Mouse (Mus musculus): Measurements from ENCODE around the gene Pld4.
"Not testable (repeated sequence)": the region's sequence is repeated elsewhere in the genome, so short reads cannot be mapped to it uniquely, and the experiment has no call there.

Gene Pld4

DNA sequence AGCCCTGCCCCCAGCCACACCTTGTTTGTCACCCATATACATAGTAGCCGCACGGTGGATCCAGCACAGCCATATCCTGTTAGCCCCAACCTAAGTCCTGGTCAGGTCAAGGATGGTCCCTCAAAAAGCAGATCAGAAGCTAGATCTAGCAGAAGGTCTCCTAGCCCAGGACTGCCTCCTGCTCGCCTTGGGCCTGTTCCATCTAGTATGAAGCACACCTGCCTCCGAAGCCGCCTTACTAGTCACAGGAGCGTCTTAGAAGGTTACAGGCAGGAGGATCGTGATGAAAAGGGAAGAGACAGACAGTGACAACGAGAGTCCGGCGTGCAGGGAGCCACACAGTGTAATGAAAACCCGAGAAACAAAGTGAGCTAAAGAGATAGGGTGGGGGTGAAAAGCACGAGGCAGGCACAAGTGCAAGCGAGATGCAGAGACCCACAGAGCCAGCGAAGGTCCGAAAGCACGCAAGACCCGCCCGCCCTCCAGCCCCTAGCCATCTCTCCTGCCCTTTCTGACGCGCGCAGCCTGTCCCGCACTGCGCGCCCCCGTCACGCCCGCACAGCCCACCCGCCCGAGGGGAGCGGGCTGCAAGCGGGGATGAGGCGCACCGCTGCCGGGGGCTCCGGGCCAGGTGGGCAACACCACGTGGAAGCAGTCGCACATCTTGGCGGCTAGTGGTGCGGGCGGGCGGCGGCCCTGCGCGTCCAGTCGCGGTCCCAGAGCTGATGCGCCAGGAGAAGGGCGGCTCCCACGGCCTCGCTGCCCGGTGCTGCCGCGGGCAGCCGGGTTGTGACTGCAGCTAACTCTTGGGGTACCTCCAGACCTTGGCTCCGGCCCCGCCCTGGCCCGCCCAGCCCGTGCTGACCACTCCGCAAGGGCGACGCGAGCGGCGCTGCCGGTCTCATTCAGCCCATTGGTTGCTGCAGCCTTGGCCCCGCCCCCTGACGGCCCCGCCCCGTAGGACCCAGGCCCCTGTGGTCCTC, 41.7 kb downstream of the Pld4 start, which contains the start of gene Ahnak2:
Ahnak2 (minus strand) TSS at position 794 of the 983 bp plus-strand sequence.
- no peak for DNase-seq (ENCODE audit: low read depth, low spot score)

DNA sequence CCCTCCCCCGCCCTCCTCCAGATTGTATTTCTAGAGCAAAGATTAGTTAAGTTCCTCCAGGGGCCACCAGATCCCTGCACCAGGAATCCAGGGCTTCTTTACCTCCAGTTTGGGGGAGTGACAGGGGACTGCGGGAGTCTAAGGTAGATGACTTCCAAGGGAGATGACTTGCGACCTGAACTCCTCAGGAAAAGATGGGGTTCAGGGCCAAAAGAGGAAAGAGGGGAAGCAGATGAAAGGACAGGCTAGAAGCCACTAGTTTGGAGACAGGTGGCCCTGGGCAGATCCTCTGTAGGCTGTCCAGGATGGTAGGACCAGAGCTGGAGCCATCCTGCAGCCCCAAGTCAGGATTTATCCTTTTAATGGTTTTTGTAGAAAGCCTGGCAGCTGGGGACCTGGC, 42.5 kb downstream of the Pld4 start:
- DNase-seq (ENCODE audit: low read depth, low spot score), result no peak

DNA sequence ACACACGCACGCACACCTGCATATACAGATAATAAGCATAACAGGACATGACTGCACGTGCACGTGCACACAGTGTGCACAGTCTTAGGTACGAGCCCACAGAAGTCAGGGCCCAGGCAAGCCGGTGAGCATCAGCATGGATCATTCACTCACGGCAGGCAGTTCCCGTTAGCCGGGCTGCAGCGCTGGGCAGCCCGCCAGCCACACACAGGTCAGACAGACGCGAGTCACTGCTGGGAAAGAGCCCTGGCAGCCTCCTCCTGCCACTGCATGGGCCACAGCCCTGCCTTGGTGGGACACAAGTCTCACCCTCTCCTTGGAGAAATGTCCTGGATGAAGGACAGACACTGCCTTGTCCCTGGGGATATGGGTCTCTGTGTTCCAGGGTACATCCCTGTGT, 43.6 kb downstream of the Pld4 start:
- no peak for DNase-seq (ENCODE audit: low read depth, low spot score)

DNA sequence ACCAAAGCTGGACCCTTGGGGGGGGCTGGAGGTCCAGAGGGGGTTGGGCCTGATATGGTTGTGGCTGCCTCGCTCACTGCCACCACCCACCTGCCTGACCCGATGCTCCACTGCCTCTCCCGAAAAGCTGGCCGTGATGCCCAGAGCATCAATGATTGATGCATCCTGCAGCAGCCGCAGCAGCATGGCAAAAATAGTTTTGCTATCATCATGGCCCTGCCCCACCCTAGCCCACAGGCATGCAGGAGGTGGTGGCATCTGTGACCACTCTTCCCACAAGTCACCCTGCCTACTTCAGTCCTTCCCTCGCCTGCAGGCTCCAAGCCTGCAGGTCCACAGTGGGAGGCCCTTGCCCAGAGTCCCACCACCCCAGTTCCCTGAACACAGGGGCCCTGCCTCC, 45.6 kb downstream of the Pld4 start:
- DNase-seq (ENCODE audit: low read depth, low spot score), result no peak

DNA sequence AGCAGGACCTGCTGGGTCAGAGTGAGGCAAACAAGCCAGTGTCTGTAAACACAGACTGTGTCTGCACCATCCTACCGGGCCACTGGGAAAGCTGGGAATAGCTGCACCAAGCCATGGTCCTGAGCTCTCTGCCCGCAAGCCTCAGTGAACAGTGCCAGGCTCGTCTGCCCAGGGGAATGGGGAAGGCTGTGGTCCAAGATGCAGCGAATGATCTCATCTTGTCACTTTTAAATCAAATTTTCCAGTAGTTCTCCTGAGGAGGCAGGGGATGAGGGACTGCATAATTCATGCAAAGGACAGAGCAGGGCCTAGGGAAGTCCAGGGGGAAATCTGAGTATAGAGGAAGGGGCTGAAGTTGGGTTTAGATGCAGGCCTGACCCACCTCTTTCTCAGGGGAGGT, 47.3 kb downstream of the Pld4 start:
- DNase-seq (ENCODE audit: low read depth, low spot score), result no peak

DNA sequence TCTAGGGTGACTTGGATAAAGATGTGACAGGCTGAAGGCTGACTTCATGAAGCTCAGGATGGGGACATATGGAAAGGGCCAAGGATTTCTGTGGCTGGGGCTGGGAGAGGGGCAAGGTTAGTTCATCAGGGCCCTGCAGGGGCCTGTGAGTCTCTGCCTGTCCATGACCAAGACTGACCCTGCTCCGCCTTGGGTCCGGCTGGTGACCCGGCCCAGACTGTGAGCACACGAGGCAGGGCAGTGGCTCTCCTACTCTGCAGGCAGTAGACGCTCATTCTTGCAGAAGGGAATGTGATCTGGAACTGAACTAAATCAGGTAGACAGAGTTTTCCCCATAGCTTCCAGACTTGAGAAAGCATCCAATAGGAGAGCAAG, 47.7 kb downstream of the Pld4 start:
- no peak for DNase-seq (ENCODE audit: low read depth, low spot score)

DNA sequence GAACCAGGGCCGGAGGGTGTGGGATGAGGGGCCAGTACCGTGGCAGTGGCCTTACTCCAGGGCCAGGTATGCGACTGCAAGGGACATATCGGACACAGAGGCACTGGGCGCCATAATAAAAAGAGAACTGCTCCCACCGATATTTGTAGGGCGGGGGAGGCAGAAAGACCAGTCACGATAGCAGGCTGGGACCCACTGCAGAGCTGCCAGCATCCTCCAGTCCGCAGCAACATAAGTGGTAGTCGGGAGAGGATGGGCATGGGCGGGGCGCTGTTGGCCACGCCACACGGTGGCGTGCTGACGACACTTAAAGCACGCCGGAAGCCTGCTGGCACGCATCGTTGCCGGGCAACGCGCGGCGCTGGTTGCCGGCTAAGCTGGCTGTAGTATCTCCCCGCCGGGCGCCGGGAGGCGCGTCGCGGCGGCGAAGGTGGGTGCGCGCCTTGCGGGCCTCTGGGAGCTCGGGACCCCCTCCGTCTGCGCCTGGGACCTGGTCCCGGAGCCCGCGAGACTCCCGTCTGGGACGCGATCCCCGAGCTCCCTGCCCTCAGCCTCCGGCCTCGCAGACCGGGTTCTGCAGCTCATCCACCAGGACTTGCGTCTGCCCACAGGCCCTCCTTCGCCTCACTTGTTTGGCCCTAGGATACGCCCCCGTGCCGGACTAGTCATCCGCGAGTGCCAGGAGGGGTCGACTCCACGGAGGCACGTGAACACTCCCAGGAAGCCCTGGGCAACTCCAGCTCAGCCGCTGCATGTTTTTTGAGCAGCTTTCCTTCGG, 48.3 kb downstream of the Pld4 start, which contains the start of gene Clba1:
Clba1 (plus strand) TSS at position 351 of the 778 bp plus-strand sequence.
- peak; percentile 69 for DNase-seq (ENCODE audit: low read depth, low spot score)

DNA sequence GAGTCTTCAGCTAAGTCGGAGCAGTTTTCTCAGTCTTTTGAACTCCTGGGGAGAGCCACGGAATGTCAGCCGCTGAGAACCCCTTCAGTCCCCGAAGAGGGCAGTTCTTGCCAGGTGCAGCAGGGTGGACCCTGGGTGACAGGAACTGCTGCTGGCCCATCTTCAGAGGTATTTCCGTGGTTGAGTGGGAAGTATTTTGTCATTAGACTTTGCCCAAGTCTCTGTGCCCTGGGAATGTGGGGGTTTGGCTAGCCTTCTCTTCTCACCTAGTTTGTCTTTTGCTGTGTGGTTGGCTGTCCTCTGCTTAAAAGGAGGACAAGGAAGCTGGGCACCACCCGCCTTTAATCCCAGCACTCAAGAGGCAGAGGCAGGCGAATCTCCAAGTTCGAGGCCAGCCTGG, 49.2 kb downstream of the Pld4 start:
- no peak for DNase-seq (ENCODE audit: low read depth, low spot score)

DNA sequence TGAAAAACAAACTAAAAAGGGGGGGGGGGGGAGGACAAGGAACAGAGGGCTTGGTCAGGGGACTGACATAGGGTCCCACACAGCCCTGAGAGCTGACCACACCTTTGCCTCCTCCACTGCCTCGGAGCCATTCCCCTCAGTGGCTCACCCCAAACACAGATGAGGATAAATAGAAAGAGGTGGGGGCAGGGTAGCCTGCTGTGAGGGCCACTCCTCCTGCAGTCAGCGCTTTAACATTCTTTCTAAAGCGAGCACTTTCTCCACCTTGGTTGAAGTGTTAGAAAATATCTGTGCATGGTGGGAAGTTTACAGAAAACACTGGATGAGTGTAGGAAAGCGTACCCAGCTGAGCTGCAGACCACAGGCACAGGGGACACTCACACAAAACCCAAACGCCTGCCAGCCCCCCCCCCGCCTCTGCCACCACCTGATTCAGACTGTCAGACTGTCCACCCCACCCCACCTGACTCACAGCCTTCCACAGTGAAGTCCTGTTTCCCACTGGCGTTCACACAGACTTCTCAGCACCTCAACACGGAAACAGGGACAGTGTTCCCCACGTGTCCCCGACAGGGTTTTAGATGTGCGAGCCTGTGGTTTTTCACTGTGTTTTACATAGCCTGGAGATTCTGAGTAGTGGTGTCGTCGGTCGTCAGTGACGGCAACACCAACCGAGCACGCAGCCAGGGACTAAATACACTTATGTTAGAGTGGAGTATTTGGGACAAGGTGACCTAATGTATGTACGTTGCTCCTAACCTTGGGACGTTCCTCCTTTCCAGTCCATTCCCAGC, 49.8 kb downstream of the Pld4 start:
- DNase-seq (ENCODE audit: low read depth, low spot score), result no peak

DNA sequence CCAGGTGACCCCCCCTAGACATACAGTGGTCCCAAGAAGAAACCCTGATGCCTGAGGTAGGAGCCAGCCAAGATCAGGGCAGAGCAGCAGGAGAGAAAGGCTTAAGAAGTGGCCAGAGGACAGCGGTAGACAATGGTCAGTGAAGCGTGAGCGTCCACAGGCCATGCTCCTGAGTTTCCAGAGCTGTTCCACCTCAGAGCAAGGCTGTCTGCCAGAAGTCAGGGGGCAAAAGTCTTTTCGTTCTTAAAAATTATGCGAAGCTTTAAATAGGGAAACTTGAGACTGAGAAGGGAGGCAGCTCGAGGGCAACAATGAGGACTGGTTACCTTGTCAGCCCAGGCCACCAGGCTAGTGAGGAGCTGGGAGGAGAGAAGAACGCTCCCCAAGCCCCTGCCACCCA, 52.9 kb downstream of the Pld4 start:
- no peak for DNase-seq (ENCODE audit: low read depth, low spot score)

DNA sequence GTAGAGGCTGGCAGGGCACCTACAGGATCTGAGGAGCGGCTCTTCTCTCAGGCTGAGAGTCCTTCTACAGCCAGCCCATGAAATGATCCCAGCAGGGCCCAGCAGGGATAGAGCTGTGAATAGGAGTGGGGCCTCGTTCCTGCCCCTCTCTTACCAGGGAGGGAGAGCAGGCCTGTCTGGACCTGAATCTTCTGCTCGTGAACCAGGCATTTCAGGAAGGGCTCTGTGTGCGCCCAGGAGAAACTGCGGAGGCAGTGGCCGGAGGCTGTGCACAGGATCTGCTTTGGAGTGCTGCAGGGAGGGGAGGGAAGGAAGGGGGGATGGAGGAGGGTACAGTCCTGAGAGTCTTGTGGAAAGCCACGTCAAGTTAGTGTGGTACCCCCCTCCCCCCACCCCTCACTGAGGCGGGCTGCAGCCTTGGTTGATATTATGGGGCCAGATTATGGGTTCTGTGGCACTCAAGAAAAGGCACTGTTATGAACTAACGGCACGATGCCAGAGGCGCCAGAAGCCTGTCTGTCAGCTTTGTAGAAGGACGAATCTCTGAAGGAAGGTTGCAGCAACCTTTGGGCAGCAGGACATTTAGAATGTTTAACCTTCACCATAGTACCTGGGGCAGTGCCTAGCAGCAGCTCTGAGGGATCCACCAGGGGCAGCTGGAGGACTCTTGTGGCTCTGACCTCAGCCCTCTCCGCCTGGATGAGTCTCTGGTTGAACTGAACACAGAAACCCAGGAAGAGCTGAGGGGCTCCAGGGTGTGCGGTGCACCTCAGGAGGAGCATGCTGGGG, 54.4 kb downstream of the Pld4 start:
- no peak for DNase-seq (ENCODE audit: low read depth, low spot score)

DNA sequence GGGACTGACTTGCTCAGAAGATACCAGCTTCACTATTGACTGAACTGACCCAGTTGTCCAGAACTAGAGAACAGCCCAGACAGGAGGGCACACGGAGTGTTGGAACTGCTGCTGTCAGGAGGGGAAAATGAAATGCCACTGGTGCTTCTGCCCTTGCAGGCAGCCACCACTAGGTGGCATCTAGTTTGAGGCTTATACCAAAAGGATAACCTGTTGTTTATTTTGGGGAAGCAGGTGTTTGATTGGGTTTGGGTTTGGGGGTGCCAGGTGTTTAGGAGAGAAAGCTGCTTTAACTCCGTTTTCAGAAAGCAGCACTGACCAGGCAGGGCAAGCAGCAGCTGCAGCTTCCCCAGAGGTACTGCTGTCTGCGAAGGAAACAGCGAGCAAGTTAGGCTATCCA, 55.8 kb downstream of the Pld4 start:
- no peak for DNase-seq (ENCODE audit: low read depth, low spot score)

DNA sequence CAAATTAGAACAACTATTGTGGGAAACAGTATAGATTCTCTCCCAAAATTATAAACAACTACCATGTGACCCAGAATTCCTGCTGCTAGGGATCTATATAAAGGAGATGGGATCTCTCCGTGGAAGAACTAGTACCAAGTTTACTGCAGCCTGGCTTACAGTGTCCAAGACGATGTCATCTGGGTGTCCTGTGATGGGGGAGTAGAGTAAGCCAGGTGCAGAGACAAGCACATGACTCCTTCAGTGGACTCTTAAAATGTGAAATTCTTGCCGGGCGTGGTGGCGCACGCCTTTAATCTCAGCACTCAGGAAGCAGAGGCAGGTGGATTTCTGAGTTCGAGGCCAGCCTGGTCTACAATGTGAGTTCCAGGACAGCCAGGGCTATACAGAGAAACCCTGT, 56.4 kb downstream of the Pld4 start:
- DNase-seq (ENCODE audit: low read depth, low spot score), result not testable (repeated sequence)

All from c-Kit-negative CD71-positive TER-119-positive erythroid progenitor cells, embryonic 14.5 days (primary cell).